Mouse (Mus musculus) heart, postnatal 0 days (tissue): ENCODE data around the gene Tmem50b. TPM values are rescaled to one million over a fixed set of nuclear protein-coding genes. Genes with fewer than 3 reads are reported as not detected.
A peak's percentile ranks its signal among the peaks of the same experiment; 100 is the strongest.

Experiments
- ATAC-seq: fragments of 200-750 bp; cut with Nextera tagmentation; 2 replicates; pipeline ENCODE4 v1.8.0; 2017; ENCODE audit warnings: low read depth, moderate number of reproducible peaks, moderate library complexity; ENCODE audit not compliant: insufficient read depth
- DNase-seq: peaks from one replicate; pipeline ENCODE4 v3.0.0-alpha.2; 2016; ENCODE audit warnings: low spot score
- H3K27ac ChIP-seq: fragments of 300-500 bp; sonication (generic); 2 replicates; pipeline ENCODE4 v1.5.1; 2014; ENCODE audit warnings: low read depth, mild to moderate bottlenecking
- H3K27me3 ChIP-seq: fragments of 300-500 bp; sonication (generic); 2 replicates; pipeline ENCODE4 v1.6.1; 2014; ENCODE audit warnings: low read length, mixed read lengths; ENCODE audit not compliant: control insufficient read depth, insufficient read depth
- H3K36me3 ChIP-seq: fragments of 300-500 bp; sonication (generic); replicated peaks from 2 replicates; pipeline ENCODE4 v1.6.1; 2014; ENCODE audit warnings: low read length, mixed read lengths; ENCODE audit not compliant: control insufficient read depth, insufficient read depth
- H3K4me1 ChIP-seq: fragments of 300-500 bp; sonication (generic); 2 replicates; pipeline ENCODE4 v1.6.1; 2014; ENCODE audit warnings: antibody characterized with exemption; ENCODE audit not compliant: control insufficient read depth, insufficient read depth
- H3K4me2 ChIP-seq: fragments of 300-500 bp; sonication (generic); 2 replicates; pipeline ENCODE4 v1.6.1; 2014; ENCODE audit warnings: low read depth, mild to moderate bottlenecking, low read length, moderate library complexity
- H3K4me3 ChIP-seq: fragments of 300-500 bp; sonication (generic); 2 replicates; pipeline ENCODE4 v1.5.1; 2014; ENCODE audit warnings: low read depth, low read length
- H3K9ac ChIP-seq: fragments of 300-500 bp; sonication (generic); replicated peaks from 2 replicates; pipeline ENCODE4 v1.6.1; 2014; ENCODE audit warnings: low read depth, low read length, mixed read lengths
- H3K9me3 ChIP-seq: fragments of 300-500 bp; sonication (generic); replicated peaks from 2 replicates; pipeline ENCODE4 v1.6.1; 2016; ENCODE audit warnings: low read length; ENCODE audit not compliant: control insufficient read depth
- CTCF ChIP-seq: IDR thresholded peaks from 2 replicates; pipeline ENCODE4 v1.5.1; 2016; ENCODE audit warnings: antibody characterized with exemption, control low read depth, low read depth
- EP300 ChIP-seq: IDR thresholded peaks from 2 replicates; pipeline ENCODE4 v1.6.1; 2016; ENCODE audit warnings: antibody characterized with exemption, low read depth
- WGBS: fragments of 180-500 bp; shearing (Covaris S2); extraction: QIAGEN DNeasy Blood & Tissue Kit; methylation state at CpG from one replicate; pipeline ENCODE4 v1.1.7; 2014; 5-methylcytosine and 5-hydroxymethylcytosine counted together
- polyA plus RNA-seq: library from polyadenylated mRNA; unstranded; fragments of >200 nt; fragmentation: Nextera tagmentation; extraction: Ambion mirVana; gene quantifications from 2 replicates; pipeline ENCODE4 v1.2.1, GENCODE M21; 2015
- total RNA-seq: library from RNA; depleted of rRNA; stranded (reverse); fragments of >200 nt; gene quantifications from 2 replicates; pipeline ENCODE4 v1.2.3, GENCODE M21; 2014; ENCODE audit warnings: low replicate concordance

The Tmem50b gene
- total and polyA plus RNA-seq, 2 experiments from 2014 or later, result 51.1 to 62.6 TPM

DNA sequence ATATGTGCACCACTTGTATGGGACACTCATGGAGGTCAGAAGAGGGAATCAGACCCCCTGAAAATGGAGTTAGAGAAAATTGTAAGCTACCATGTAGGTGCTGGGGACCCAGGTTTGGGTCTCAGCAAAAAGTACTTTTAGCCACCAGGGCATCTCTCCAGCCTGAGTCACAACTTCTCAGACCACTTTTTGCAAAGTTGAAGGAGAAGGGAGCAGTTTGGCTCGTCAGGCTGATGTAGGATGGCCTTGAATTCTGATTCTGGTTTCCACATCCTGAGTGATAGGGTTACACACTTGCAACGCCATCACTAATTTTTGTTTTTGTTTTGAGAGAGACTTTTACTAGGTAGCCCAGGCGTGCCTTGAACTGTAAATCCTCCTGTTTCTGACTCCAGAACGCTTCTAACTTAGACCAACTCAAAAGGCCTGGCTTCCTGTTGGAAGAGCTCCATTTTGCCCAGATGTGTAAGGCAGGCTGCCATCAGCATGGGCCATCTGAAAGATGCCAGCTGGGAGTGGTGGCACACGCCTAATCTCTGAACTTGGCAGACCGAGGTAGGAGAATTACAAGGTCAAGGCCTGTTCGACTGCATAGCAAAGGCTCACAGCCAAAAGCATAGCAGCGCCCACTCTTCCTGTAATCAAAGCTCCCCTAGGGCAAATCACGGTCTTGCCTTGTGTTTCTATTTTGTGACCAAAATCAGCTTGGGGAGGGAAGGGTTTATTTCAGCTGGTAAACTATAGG, 12.1 kb upstream of the Tmem50b start:
- no peak for TF ChIP-seq CTCF
- TF ChIP-seq EP300, result no peak
- Histone ChIP-seq H3K9ac (no peak overlapping the region), H3K4me1 (peaks cover 6% of the 10 kb centered on the region; the same call in 1 of the 2 replicates), H3K4me2 (no peak overlapping the region), H3K4me3 (no peak overlapping the region), H3K9me3 (no peaks in the 10 kb centered on the region), H3K27me3 (no peaks in the 10 kb centered on the region), H3K36me3 (no peaks in the 10 kb centered on the region), H3K27ac (peak overlapping the region; percentile 49; the same call in 1 of the 2 replicates)
- WGBS, result 38% methylated on average over 9 of the region's 9 CpGs
- DNase-seq (peak; percentile 60), ATAC-seq (peak; percentile 70)

DNA sequence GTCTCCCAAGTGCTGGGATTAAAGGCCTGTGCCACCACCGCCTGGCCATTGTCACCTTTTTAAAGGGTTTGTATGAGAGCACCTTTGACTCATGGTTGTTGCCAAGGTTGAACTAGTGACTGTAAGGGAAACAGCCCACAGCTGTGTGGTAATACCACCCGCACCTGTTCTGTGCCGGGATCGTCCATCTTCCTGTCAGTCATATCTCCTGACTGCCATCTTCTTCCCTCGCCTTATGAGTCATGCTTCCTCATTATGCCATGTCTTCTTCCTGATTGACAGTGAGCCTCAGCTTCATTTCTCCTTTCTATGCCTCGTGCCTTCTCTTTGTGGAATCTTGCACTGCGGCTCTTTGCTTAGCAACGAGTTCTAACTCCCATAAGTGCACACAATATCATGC, 9.4 kb upstream of the Tmem50b start:
- no peak overlapping the region for H3K27ac ChIP-seq
- no peaks in the 10 kb centered on the region for H3K9me3 ChIP-seq
- H3K27me3 ChIP-seq, result no peaks in the 10 kb centered on the region
- ATAC-seq (no peak), DNase-seq (no peak)
- H3K4me3 ChIP-seq, result no peak overlapping the region
- H3K9ac ChIP-seq, result no peak overlapping the region
- peaks cover 6% of the 10 kb centered on the region; the same call in 1 of the 2 replicates for H3K4me1 ChIP-seq
- no peak for TF ChIP-seq CTCF
- TF ChIP-seq EP300, result no peak
- no peaks in the 10 kb centered on the region for H3K36me3 ChIP-seq
- 88% methylated on average over 8 of the region's 8 CpGs for WGBS
- H3K4me2 ChIP-seq, result no peak overlapping the region

DNA sequence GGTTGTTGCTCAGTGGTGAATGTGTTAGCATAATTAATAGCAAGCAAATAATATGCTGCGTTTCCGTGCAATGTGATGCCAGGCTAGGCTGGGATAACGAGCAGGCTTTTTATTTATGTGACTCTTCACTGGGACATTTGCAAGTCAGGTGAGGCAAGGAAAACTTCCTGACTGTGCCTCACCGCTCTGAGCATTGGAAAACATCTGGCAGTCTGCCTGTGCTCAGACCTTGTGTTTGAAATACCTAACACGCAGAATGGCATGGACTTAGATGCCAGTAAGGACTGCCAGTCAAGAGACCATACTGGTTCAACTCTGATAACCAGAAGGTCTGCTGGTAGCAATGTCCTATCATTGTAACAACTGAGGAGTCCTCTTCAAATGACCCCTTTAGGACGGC, 7.6 kb upstream of the Tmem50b start:
- Histone ChIP-seq H3K36me3 (no peaks in the 10 kb centered on the region), H3K27ac (no peak overlapping the region), H3K9ac (no peak overlapping the region), H3K4me2 (no peak overlapping the region), H3K27me3 (no peaks in the 10 kb centered on the region), H3K9me3 (no peaks in the 10 kb centered on the region), H3K4me1 (peaks cover 4% of the 10 kb centered on the region; the same call in 1 of the 2 replicates), H3K4me3 (no peak overlapping the region)
- WGBS, result 65% methylated on average over 6 of the region's 6 CpGs
- DNase-seq, result no peak
- TF ChIP-seq EP300 (no peak), CTCF (no peak)
- ATAC-seq, result no peak

DNA sequence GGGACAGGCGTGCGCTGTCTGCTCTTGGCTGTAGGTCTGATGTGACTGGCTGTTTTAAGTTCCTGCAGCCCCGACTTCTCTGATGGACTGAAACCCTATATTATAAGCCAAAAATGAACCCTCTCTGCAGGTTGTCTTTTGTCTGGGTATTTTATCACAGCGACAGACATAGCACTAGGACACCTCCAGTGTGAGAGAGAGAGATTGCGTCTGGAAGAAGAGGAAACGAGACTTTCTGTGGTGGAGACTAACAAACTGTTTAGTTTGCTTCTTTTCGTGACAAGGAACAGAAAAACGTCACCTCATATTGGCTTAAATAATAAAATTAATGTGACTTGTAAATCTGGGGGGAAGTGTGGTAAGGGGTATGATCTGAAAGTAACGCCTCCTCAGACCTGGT, 4.1 kb upstream of the Tmem50b start:
- no peak for TF ChIP-seq CTCF
- TF ChIP-seq EP300, result no peak
- Histone ChIP-seq H3K9me3 (no peaks in the 10 kb centered on the region), H3K27ac (no peak overlapping the region), H3K27me3 (no peaks in the 10 kb centered on the region), H3K9ac (no peak overlapping the region), H3K4me2 (no peak overlapping the region), H3K36me3 (no peaks in the 10 kb centered on the region), H3K4me3 (no peak overlapping the region), H3K4me1 (peaks cover 2% of the 10 kb centered on the region; the same call in 1 of the 2 replicates)
- WGBS, result 60% methylated on average over 9 of the region's 9 CpGs
- DNase-seq (no peak), ATAC-seq (no peak)

DNA sequence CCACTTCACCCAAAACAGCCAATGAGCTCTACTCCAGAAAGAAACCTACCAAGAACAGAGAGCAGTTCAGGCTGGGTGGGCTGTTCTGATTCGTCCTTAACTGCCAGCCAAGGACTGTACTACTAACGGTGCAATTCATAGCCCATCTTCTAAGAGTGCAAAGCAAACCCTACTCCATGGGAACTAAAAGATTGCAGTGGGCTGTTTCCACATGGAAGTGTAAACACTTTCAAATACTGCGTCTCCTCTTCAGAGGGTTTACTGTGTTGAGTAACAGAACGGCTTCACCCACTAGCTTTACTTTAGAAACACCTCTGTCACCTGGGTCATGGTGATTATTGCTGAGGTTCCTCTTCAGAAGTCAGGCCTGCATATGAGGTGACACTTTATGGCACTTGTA, 3.5 kb upstream of the Tmem50b start:
- ATAC-seq (no peak), DNase-seq (no peak)
- TF ChIP-seq CTCF (no peak), EP300 (no peak)
- H3K36me3 ChIP-seq, result no peaks in the 10 kb centered on the region
- peaks cover 5% of the 10 kb centered on the region; the same call in 1 of the 2 replicates for H3K4me1 ChIP-seq
- WGBS, result 73% methylated on average over 4 of the region's 4 CpGs
- H3K27ac ChIP-seq, result no peak overlapping the region
- no peak overlapping the region for H3K4me3 ChIP-seq
- H3K27me3 ChIP-seq, result no peaks in the 10 kb centered on the region
- H3K4me2 ChIP-seq, result no peak overlapping the region
- no peak overlapping the region for H3K9ac ChIP-seq
- H3K9me3 ChIP-seq, result no peaks in the 10 kb centered on the region

DNA sequence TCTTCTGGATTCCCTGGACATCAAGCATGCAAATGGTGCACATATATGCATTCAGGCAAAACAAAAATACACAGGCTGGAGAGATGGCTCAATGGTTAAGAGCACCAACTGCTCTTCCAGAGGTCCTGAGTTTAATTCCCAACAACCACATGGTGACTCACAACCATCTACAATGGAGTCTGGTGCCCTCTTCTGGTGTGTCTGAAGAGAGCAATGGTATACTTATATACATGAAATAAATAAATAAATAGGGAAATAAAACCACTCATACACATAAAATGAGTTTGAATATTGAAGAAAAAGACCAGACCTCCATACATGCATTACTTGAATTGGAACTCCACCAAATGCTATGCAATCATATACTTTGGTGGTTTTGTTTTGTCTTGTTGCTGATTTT, 1.6 kb upstream of the Tmem50b start:
- H3K27me3 ChIP-seq, result no peaks in the 10 kb centered on the region
- no peak for DNase-seq
- H3K9me3 ChIP-seq, result no peaks in the 10 kb centered on the region
- ATAC-seq, result no peak
- H3K4me3 ChIP-seq, result no peak overlapping the region
- no peak overlapping the region for H3K4me2 ChIP-seq
- TF ChIP-seq EP300, result no peak
- no peaks in the 10 kb centered on the region for H3K36me3 ChIP-seq
- no peak overlapping the region for H3K27ac ChIP-seq
- H3K4me1 ChIP-seq, result peaks cover 5% of the 10 kb centered on the region; the same call in 1 of the 2 replicates
- no peak overlapping the region for H3K9ac ChIP-seq
